Mouse (Mus musculus) ES-E14 (cell line): Measurements from ENCODE around the gene Fam83e.

Experiments
- MAFK ChIP-seq: IDR thresholded peaks from 2 replicates; pipeline ENCODE4 v1.6.1; 2014; ENCODE audit warnings: mild to moderate bottlenecking, low read depth, low read length, inconsistent platforms; ENCODE audit not compliant: insufficient read depth
- ZNF384 ChIP-seq: IDR thresholded peaks from 2 replicates; pipeline ENCODE4 v1.6.1; 2012; ENCODE audit warnings: low read depth, low read length, inconsistent platforms

DNA sequence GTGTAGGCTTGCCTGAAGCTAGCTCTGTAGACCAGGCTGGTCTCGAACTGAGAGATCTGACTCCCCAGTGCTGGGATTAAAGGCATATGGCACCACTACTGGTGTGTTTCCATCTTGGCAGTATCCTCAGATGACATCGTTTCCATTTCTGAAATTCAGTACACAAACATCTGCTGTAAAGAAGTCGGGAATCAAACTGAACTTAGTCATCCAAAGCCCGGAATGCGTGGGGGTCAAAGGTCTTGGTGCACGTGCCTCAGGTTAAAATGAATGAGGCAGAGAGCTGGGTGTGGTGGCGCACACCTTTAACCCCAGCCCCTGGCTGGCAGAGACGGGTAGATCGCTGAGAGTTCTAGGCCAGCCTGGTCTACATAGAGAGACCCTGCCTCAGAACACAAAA lies 29.1 kb downstream of the Fam83e start:
- TF ChIP-seq MAFK = no peak
- TF ChIP-seq ZNF384 = no peak
